Mouse (Mus musculus): ENCODE measurements around the gene Fthl17b. TPM values are rescaled to one million over a fixed set of nuclear protein-coding genes. Genes with fewer than 3 reads are reported as not detected.

Gene Fthl17b
- polyA plus RNA-seq (2012; rRNA removed), result not detected in 2 replicates

DNA sequence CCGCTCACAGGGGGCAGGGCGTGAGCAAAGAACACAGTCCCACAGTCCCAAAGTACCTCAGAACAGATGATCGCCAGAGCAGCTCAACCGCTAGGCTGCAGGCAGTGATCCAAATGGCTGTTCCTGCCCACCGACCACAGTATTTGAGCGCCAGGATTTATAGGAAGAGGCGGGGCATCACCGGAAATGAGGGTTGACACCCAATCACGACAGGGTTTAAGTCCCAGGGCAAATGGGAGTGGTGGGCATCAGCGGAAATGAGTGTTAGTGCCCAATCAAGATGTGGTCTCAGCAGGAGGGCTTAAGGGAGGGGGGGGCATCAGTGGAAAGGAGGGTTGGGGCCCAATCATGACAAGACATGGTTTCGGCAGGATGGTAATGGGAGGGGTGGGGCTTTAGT, at the start of gene Fthl17b:
Gene Fthl17b (minus strand): TSS at position 101 of the 400 bp plus-strand sequence.

DNA sequence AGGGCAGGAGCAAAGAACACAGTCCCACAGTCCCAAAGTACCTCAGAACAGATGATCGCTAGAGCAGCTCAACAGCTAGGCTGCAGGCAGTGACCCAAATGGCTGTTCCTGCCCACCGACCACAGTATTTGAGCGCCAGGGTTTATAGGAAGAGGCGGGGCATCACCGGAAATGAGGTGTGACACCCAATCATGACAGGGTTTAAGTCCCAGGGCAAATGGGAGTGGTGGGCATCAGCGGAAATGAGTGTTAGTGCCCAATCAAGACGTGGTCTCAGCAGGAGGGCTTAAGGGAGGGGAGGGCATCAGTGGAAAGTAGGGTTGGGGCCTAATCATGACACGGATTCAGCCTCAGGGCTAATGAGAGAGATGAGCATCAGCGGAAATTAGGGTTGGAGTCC, 23.9 kb upstream of the Fthl17b start, which contains the start of gene Fthl17d:
Gene Fthl17d (minus strand): TSS at position 101 of the 400 bp plus-strand sequence.

DNA sequence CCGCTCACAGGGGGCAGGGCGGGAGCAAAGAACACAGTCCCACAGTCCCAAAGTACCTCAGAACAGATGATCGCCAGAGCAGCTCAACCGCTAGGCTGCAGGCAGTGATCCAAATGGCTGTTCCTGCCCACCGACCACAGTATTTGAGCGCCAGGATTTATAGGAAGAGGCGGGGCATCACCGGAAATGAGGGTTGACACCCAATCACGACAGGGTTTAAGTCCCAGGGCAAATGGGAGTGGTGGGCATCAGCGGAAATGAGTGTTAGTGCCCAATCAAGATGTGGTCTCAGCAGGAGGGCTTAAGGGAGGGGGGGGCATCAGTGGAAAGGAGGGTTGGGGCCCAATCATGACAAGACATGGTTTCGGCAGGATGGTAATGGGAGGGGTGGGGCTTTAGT, 13.7 kb upstream of the Fthl17b start, which contains the start of gene Fthl17c:
Gene Fthl17c (minus strand): TSS at position 101 of the 400 bp plus-strand sequence.

Other genes starting within 250 kb of the Fthl17b start
- not detected in 2 replicates for gene Ssx9, start 214.5 kb downstream of the Fthl17b start, polyA plus RNA-seq (2012; rRNA removed)
- not detected in 2 replicates for gene Ssxb5, start 159.3 kb downstream of the Fthl17b start, polyA plus RNA-seq (2012; rRNA removed)
- not detected in 2 replicates for gene Gm6592, start 119.0 kb downstream of the Fthl17b start, polyA plus RNA-seq (2012; rRNA removed)
- gene Gm5751, start 88.7 kb downstream of the Fthl17b start, polyA plus RNA-seq (2012; rRNA removed), result not detected in 2 replicates
- 2.8 TPM in 2 replicates for gene B630019K06Rik, start 70.6 kb downstream of the Fthl17b start, polyA plus RNA-seq (2012; rRNA removed)
- gene Fthl17c, start 13.6 kb upstream of the Fthl17b start, polyA plus RNA-seq (2012; rRNA removed), result not detected in 2 replicates
- gene Fthl17d, start 23.8 kb upstream of the Fthl17b start, polyA plus RNA-seq (2012; rRNA removed), result not detected in 2 replicates
- not detected in 2 replicates for gene Fthl17e, start 70.5 kb upstream of the Fthl17b start, polyA plus RNA-seq (2012; rRNA removed)
- not detected in 2 replicates for gene Fthl17f, start 100.0 kb upstream of the Fthl17b start, polyA plus RNA-seq (2012; rRNA removed)
- not detected in 2 replicates for gene 4930402K13Rik, start 141.6 kb upstream of the Fthl17b start, polyA plus RNA-seq (2012; rRNA removed)
- gene Lancl3, start 236.9 kb upstream of the Fthl17b start, polyA plus RNA-seq (2012; rRNA removed), result 1.4 and 1.5 TPM in 2 replicates

All from colon, adult 2 months (tissue).